Mouse (Mus musculus) heart, embryonic 13.5 days (tissue): ENCODE data around the gene B230118H07Rik. TPM values are rescaled to one million over a fixed set of nuclear protein-coding genes. Genes with fewer than 3 reads are reported as not detected.

ENCODE experiments used
- ATAC-seq: fragments of 200-750 bp; cut with Nextera tagmentation; 2 replicates; pipeline ENCODE4 v1.8.0; 2017; ENCODE audit warnings: moderate TSS enrichment; ENCODE audit not compliant: insufficient number of reproducible peaks, low FRiP score, low TSS enrichment; ENCODE audit errors: extremely low read depth
- H3K27ac ChIP-seq: fragments of 300-500 bp; sonication (generic); replicated peaks from 2 replicates; pipeline ENCODE4 v1.5.1; 2015; ENCODE audit warnings: moderate library complexity, mild to moderate bottlenecking, inconsistent platforms
- H3K27me3 ChIP-seq: fragments of 300-500 bp; sonication (generic); replicated peaks from 2 replicates; pipeline ENCODE4 v1.6.1; 2015; ENCODE audit warnings: mild to moderate bottlenecking, inconsistent platforms
- H3K36me3 ChIP-seq: fragments of 300-500 bp; sonication (generic); 2 replicates; pipeline ENCODE4 v1.6.1; 2015; ENCODE audit warnings: mild to moderate bottlenecking, inconsistent platforms
- H3K4me1 ChIP-seq: fragments of 300-500 bp; sonication (generic); 2 replicates; pipeline ENCODE4 v1.6.1; 2015; ENCODE audit warnings: inconsistent platforms
- H3K4me2 ChIP-seq: fragments of 300-500 bp; sonication (generic); 2 replicates; pipeline ENCODE4 v1.6.1; 2015; ENCODE audit warnings: inconsistent platforms, mild to moderate bottlenecking, moderate library complexity
- H3K4me3 ChIP-seq: fragments of 300-500 bp; sonication (generic); 2 replicates; pipeline ENCODE4 v1.5.1; 2015; ENCODE audit warnings: moderate library complexity, mild to moderate bottlenecking, inconsistent platforms
- H3K9ac ChIP-seq: fragments of 300-500 bp; sonication (generic); 2 replicates; pipeline ENCODE4 v1.6.1; 2015; ENCODE audit warnings: inconsistent platforms, mild to moderate bottlenecking, moderate library complexity
- H3K9me3 ChIP-seq: fragments of 300-500 bp; sonication (generic); 2 replicates; pipeline ENCODE4 v1.6.1; 2016; ENCODE audit warnings: inconsistent platforms
- WGBS: fragments of 180-500 bp; shearing (Covaris S2); methylation state at CpG from one replicate; pipeline ENCODE4 v1.1.7; 2015; ENCODE audit warnings: mixed read lengths; 5-methylcytosine and 5-hydroxymethylcytosine counted together
- polyA plus RNA-seq: library from polyadenylated mRNA; unstranded; fragments of >200 nt; fragmentation: Nextera tagmentation; extraction: Ambion mirVana; gene quantifications from 2 replicates; pipeline ENCODE4 v1.2.1, GENCODE M21; 2015

Gene B230118H07Rik
- polyA plus RNA-seq: 49.1 and 60.0 TPM in 2 replicates

DNA sequence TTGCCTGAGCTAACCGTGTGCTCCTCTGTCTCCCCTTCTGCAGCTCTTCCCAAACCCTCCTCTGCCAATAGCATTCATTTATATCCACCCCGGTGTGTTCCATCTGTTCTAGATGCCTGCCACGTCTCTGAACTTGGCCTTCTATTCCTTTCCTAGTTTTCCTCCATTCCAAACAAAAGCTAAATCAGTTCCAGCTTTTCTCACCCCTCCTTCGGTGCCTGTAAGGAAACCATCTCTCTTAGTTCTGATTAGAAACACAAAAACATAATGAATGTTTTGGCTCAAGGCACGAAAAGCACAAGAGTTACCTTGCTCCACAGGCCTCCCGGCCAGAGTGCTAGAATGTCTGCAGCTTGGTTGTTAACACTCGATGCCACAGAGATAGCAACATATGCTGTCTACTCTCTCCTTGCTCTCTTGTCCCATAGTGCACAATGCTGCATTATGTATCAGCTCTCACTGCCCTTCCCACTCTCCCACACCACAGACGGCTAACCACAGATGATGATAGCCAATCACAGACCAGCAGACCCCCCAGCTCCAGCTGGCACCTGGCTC is at the start of gene B230118H07Rik, which contains the start of gene Rag1:
TSS of gene B230118H07Rik (minus strand) at position 419 of the 558 bp plus-strand sequence.
TSS of gene Rag1 (minus strand) at position 388 of the 558 bp plus-strand sequence.
- 34% methylated on average over 8 of the region's 8 CpGs for WGBS
- peak within 1 kb of the TSS; percentile 24; the same call in 1 of the 2 replicates for H3K4me2 ChIP-seq
- ATAC-seq: no peak

DNA sequence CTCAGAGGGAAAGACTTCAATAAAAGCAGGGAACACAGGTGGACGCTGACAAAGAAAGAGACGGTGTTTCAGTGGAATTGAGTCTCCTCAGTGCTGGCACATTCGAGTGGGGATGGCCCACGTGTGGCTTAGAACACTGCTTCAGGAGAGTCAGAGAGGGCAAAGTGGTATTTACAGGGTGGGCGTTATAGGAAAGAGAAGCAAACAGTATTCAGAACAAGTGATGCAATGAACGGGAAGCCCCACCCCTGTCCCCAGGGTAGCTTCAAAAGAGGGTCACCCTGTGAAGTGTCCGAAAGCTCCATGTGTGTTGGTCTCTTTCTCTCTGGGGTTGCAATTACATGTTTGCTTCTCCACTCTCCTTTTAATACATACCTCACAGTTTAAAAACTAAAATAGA is 46.3 kb upstream of the B230118H07Rik start:
- 85% methylated on average over 7 of the region's 7 CpGs for WGBS
- Histone ChIP-seq H3K4me3 (no peak overlapping the region), H3K4me2 (no peak overlapping the region), H3K4me1 (no peaks in the 10 kb centered on the region), H3K36me3 (peaks cover 80% of the 10 kb centered on the region), H3K27me3 (no peaks in the 10 kb centered on the region), H3K9ac (no peak overlapping the region), H3K27ac (no peak overlapping the region), H3K9me3 (no peaks in the 10 kb centered on the region)
- no peak for ATAC-seq

More for the DNA sequence above, at the start of gene B230118H07Rik, which contains the start of gene Rag1:
- Histone ChIP-seq H3K4me1 (0 out of 2 replicates have a peak, but pooled peaks cover 3% of the 10 kb centered on the region), H3K27ac (no peak within 1 kb of the TSS), H3K9me3 (no peaks in the 10 kb centered on the region), H3K4me3 (no peak within 1 kb of the TSS), H3K36me3 (no peaks in the 10 kb centered on the region), H3K27me3 (peaks cover under 1% of the 10 kb centered on the region; the same call in 1 of the 2 replicates), H3K9ac (no peak within 1 kb of the TSS)

DNA sequence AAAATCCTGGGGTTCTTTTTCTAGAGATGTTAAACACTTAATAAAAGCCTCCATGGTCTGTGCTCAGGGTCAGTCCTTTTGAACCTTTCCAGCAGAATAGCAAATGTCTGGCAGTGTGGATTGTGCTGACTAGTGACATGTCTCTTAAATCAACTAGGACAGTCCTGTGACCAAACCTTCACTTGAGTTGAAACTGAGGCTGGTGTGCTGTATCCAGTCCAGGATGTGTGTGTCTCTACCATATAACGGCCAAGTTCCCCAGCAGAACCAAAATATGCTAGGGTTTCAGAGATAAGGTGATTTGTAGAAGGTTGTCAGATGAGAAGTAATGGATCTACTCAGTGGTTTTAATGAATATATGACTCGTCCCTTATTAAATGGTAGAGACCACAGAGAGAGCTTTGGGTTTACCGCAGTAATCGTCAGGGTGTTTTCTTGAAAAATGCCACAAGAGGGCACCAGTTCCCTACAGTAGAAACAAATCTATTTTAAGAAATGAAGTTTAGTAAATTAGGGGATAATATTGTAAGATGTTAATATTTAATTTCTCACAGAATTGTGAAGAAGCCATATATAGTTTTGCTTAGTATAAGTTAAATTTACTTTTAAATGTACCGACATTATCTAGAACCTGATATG is 44.4 kb upstream of the B230118H07Rik start:
- H3K9ac ChIP-seq: no peak overlapping the region
- H3K4me2 ChIP-seq: no peak overlapping the region
- H3K36me3 ChIP-seq: peaks cover 80% of the 10 kb centered on the region
- no peak overlapping the region for H3K4me3 ChIP-seq
- no peak for ATAC-seq
- no peaks in the 10 kb centered on the region for H3K9me3 ChIP-seq
- WGBS: 61% methylated on average over 5 of the region's 5 CpGs
- H3K27ac ChIP-seq: no peak overlapping the region
- no peaks in the 10 kb centered on the region for H3K27me3 ChIP-seq
- H3K4me1 ChIP-seq: no peaks in the 10 kb centered on the region

DNA sequence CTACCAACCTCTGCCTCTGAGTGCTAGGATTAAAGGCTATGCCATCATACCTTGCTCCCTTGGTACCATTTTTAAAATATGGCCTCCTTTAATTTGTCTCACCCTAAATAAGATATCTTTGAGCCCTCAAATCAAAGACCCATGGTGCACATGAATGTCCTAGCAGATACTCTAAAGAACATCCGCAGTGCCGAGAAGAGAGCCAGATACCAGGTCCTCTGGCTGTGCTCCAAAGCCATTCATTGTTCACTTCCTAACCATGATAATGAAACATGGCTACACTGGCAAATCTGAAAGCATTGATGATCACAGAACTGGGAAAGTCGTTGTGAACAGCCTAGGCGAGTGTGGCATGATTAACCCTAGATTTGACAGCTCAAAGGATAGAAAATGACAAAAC is 43.7 kb upstream of the B230118H07Rik start:
- Histone ChIP-seq H3K27ac (no peak overlapping the region), H3K9me3 (no peaks in the 10 kb centered on the region), H3K9ac (no peak overlapping the region), H3K4me3 (no peak overlapping the region), H3K4me2 (no peak overlapping the region), H3K36me3 (peaks cover 79% of the 10 kb centered on the region), H3K4me1 (no peaks in the 10 kb centered on the region), H3K27me3 (no peaks in the 10 kb centered on the region)
- WGBS: 47% methylated on average over 4 of the region's 4 CpGs
- no peak for ATAC-seq

DNA sequence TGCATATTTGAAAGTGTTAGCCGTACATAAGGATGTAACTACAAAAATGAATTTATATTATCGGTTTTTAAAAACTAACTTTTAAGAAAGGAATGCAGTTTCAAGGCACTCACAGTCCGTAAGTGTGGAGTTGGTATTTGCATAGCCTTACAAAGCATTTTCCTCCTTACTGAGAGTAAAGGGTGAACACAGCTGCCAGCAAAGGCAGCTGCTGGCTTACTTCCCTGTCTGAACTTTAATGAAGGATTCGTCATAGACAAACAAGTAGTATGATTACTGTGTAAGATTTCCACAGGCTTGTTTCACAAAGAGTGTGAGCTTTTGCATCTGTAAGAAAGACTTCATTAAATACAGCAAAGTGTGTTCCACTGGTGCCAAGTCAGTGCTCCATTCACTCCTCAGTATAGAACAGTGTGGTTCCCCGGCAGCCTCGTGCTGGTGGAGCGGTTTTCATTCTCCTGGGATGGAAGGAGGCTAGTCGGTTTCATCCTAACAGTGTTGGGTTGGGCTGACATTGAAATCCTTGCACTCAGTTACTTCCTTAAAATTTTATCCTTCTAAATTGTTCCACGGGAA is 41.0 kb upstream of the B230118H07Rik start:
- Histone ChIP-seq H3K9me3 (no peaks in the 10 kb centered on the region), H3K27me3 (no peaks in the 10 kb centered on the region), H3K4me2 (no peak overlapping the region), H3K9ac (no peak overlapping the region), H3K36me3 (peaks cover 84% of the 10 kb centered on the region), H3K4me1 (no peaks in the 10 kb centered on the region), H3K27ac (no peak overlapping the region), H3K4me3 (no peak overlapping the region)
- no peak for ATAC-seq
- WGBS: 88% methylated on average over 9 of the region's 9 CpGs

DNA sequence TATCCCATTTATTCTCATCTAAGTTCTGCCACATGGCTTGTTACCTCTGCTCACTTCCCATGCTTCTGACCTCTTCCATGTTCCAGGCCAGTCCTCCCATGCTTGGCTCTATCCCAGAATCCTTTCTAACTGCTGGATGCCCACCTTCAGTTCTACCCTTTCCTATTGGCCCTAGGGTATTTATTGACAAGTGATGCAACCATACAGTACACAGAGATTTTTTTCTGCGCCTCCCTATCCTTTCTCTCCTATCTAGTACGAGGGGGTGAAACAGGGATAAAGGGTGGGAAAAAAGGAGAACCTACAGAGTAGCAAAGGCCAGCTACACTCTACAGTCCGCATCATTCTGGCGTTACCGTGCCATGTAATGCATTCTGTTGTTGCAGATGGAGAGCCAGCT is 38.7 kb upstream of the B230118H07Rik start:
- H3K4me2 ChIP-seq: no peak overlapping the region
- WGBS: 91% methylated on average over 5 of the region's 5 CpGs
- no peaks in the 10 kb centered on the region for H3K4me1 ChIP-seq
- H3K4me3 ChIP-seq: no peak overlapping the region
- peaks cover 80% of the 10 kb centered on the region for H3K36me3 ChIP-seq
- H3K9ac ChIP-seq: no peak overlapping the region
- no peaks in the 10 kb centered on the region for H3K9me3 ChIP-seq
- H3K27me3 ChIP-seq: no peaks in the 10 kb centered on the region
- H3K27ac ChIP-seq: no peak overlapping the region
- ATAC-seq: no peak

DNA sequence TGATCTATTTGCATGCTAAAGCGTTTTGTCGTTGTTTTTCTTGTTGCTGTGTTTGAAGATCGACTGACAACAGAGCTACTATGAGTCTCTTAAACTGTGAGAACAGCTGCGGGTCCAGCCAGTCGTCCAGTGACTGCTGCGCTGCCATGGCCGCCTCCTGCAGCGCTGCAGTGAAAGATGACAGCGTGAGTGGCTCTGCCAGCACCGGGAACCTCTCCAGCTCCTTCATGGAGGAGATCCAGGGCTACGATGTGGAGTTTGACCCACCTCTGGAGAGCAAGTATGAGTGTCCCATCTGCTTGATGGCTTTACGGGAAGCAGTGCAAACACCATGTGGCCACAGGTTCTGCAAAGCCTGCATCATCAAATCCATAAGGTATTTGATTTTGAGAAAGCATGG is 35.1 kb upstream of the B230118H07Rik start:
- no peak overlapping the region for H3K4me3 ChIP-seq
- no peak overlapping the region for H3K27ac ChIP-seq
- 90% methylated on average over 12 of the region's 12 CpGs for WGBS
- H3K4me1 ChIP-seq: peaks cover 3% of the 10 kb centered on the region
- no peak overlapping the region for H3K9ac ChIP-seq
- ATAC-seq: no peak
- no peaks in the 10 kb centered on the region for H3K9me3 ChIP-seq
- no peak overlapping the region for H3K4me2 ChIP-seq
- H3K36me3 ChIP-seq: peaks cover 50% of the 10 kb centered on the region
- H3K27me3 ChIP-seq: no peaks in the 10 kb centered on the region

DNA sequence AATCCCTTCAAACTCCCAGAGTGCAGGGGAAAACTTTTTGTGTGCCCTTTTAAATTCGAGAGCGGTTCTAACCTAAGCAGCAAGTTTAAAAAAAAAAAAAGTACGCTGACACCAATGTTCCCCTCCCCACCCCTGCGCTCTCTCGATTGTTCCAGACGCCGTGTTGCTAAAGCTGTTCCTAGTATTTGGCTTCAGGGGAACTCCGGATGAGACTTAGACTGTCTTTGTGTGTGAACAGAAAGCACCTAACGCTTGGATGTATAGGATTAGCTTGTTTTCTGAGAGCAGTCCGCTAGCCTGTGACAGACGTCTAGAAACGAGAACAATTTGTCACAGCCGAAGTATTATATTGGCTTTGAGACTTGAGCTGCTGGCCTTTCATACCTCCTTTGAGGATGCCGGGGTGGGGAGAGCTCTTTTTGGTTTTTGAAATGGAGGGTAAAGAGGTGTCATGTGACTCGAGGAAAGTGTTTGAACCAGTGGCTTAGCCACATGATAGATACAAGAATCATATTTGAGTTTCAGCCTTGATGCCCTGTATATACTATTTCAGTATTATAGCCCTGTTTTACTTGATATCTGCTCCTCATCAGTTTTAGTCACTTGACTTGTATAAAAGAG is 29.9 kb upstream of the B230118H07Rik start:
- 7% methylated on average over 15 of the region's 15 CpGs for whole genome bisulfite sequencing

DNA sequence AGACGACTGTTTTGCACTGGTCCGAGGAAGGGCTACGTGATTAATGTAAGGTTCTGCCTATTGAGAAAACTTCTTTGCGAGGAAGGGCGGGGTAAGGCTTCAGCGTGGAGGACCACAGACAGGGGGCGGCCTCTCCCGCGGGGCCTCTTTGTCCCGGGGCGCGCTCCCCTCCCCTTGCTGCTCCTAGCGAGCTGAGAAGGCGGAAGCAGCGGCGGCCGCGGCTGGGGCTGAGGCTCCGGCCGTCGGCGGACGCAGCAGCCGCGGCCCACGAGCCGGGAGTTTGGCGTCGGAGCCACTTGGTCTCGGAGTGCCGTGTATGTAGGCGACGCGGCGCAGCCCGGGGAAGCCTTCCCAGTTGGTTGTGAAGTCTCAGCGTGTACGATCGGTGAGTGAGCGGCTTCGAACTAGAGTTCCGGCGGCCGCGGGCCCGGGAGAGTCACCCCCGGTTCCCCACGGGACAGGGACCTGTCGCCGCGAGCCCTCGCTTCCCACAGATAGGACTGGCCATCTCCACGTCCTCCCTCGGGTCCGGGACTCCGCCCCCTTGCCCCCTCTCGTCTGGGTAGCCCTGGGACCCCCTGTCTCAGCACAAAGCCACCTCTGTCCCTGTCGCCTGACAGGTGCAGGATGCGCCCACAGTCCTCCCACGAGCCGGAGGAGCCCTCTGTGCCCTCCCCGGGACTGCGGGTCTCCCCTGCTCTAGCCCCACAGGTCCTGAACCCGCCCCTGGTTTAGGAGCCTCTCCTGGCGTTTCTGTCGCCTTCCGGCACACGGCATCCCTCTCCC is 29.1 kb upstream of the B230118H07Rik start, which contains the start of gene Traf6:
TSS of gene Traf6 (plus strand) at position 194 of the 786 bp plus-strand sequence.
- H3K36me3 ChIP-seq: 0 out of 2 replicates have a peak, but pooled peaks cover 4% of the 10 kb centered on the region
- H3K27ac ChIP-seq: peak within 1 kb of the TSS; percentile 2; the same call in 1 of the 2 replicates
- peak; percentile 71 for ATAC-seq
- H3K27me3 ChIP-seq: peaks cover 26% of the 10 kb centered on the region
- under 1% methylated on average over 65 of the region's 68 CpGs for WGBS
- no peaks in the 10 kb centered on the region for H3K9me3 ChIP-seq
- peak within 1 kb of the TSS; percentile 94 for H3K9ac ChIP-seq
- peak within 1 kb of the TSS; percentile 89 for H3K4me2 ChIP-seq
- H3K4me3 ChIP-seq: peak within 1 kb of the TSS; percentile 90
- H3K4me1 ChIP-seq: peaks cover 7% of the 10 kb centered on the region

More for the DNA sequence above, 29.9 kb upstream of the B230118H07Rik start:
- peak overlapping the region; percentile 89 for H3K4me2 ChIP-seq
- no peaks in the 10 kb centered on the region for H3K9me3 ChIP-seq
- H3K9ac ChIP-seq: peak overlapping the region; percentile 94
- peaks cover 7% of the 10 kb centered on the region for H3K4me1 ChIP-seq
- ATAC-seq: no peak
- H3K27me3 ChIP-seq: peaks cover 18% of the 10 kb centered on the region; the same call in 1 of the 2 replicates
- no peak overlapping the region for H3K27ac ChIP-seq
- H3K4me3 ChIP-seq: peak overlapping the region; percentile 90
- peaks cover 4% of the 10 kb centered on the region; the same call in 1 of the 2 replicates for H3K36me3 ChIP-seq

DNA sequence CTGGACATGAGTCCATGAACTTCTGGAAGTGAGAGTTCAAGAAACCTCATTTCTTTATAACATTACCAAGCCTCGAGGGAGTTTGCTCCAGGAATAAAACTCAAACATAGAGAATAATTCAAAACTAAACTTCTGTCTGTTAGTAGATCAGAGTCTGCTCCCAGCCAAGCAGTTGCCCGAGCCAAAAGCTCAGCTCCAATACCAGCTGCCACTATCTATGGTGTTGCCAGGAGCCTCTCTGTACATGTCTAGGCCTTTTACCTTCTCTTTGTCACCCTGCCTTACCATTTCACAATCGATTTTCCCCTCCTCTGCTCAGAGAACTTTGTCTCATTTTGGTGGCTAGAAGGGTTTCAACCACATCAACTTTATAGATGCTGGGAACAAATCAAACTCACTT is 24.2 kb upstream of the B230118H07Rik start:
- Histone ChIP-seq H3K27me3 (peaks cover 43% of the 10 kb centered on the region), H3K9me3 (no peaks in the 10 kb centered on the region), H3K4me2 (no peak overlapping the region), H3K4me3 (no peak overlapping the region), H3K9ac (no peak overlapping the region), H3K36me3 (no peaks in the 10 kb centered on the region), H3K27ac (no peak overlapping the region), H3K4me1 (no peaks in the 10 kb centered on the region)
- 60% methylated on average over 3 of the region's 3 CpGs for WGBS
- ATAC-seq: no peak
